Mouse (Mus musculus): ENCODE measurements around the gene Siva1. TPM values are rescaled to one million over a fixed set of nuclear protein-coding genes. Genes with fewer than 3 reads are reported as not detected.
A peak's percentile ranks its signal among the peaks of the same experiment; 100 is the strongest.

The Siva1 gene
- polyA plus RNA-seq, 1 experiment from 2014 or later = 207 TPM

GRCm38 (mm10) chr12:112627097-112627881 is 17.2 kb upstream of the Siva1 start:
- WGBS = 58% methylated on average over 7 of the region's 7 CpGs
- Histone ChIP-seq H3K27me3 (ENCODE audit: insufficient read depth, poor library complexity, severe bottlenecking) (0 out of 2 replicates have a peak, but pooled peaks cover 5% of the 10 kb centered on the region), H3K4me3 (no peak overlapping the region), H3K36me3 (no peaks in the 10 kb centered on the region), H3K9me3 (no peaks in the 10 kb centered on the region), H3K27ac (peak overlapping the region; percentile 77), H3K4me1 (peaks cover 84% of the 10 kb centered on the region)
- no peak for DNase-seq (ENCODE audit: low spot score)

GRCm38 (mm10) chr12:112628197-112628596 is 16.3 kb upstream of the Siva1 start:
- H3K4me3 ChIP-seq = no peak overlapping the region
- peaks cover 84% of the 10 kb centered on the region for H3K4me1 ChIP-seq
- H3K27me3 ChIP-seq (ENCODE audit: insufficient read depth, poor library complexity, severe bottlenecking) = no peaks in the 10 kb centered on the region
- WGBS = 89% methylated on average over 6 of the region's 6 CpGs
- H3K27ac ChIP-seq = peak overlapping the region; percentile 77; the same call in 1 of the 2 replicates
- H3K36me3 ChIP-seq = peaks cover 6% of the 10 kb centered on the region; the same call in 1 of the 2 replicates
- H3K9me3 ChIP-seq = no peaks in the 10 kb centered on the region
- DNase-seq (ENCODE audit: low spot score) = no peak

GRCm38 (mm10) chr12:112628928-112629721 is 15.4 kb upstream of the Siva1 start:
- DNase-seq (ENCODE audit: low spot score) = peak; percentile 91
- H3K36me3 ChIP-seq = peaks cover 14% of the 10 kb centered on the region
- peak overlapping the region; percentile 51 for H3K4me3 ChIP-seq
- peak overlapping the region; percentile 80 for H3K27ac ChIP-seq
- H3K27me3 ChIP-seq (ENCODE audit: insufficient read depth, poor library complexity, severe bottlenecking) = no peaks in the 10 kb centered on the region
- peaks cover 82% of the 10 kb centered on the region for H3K4me1 ChIP-seq
- no peaks in the 10 kb centered on the region for H3K9me3 ChIP-seq
- 22% methylated on average over 19 of the region's 19 CpGs for WGBS

- no peak for DNase-seq (ENCODE audit: low spot score)
- Histone ChIP-seq H3K4me3 (no peak overlapping the region), H3K27ac (no peak overlapping the region), H3K4me1 (peaks cover 80% of the 10 kb centered on the region), H3K27me3 (ENCODE audit: insufficient read depth, poor library complexity, severe bottlenecking) (peaks cover 3% of the 10 kb centered on the region; the same call in 1 of the 2 replicates), H3K36me3 (peaks cover 21% of the 10 kb centered on the region), H3K9me3 (no peaks in the 10 kb centered on the region)
- 90% methylated on average over 12 of the region's 12 CpGs for WGBS
Observed at GRCm38 (mm10) chr12:112630029-112630428, 14.4 kb upstream of the Siva1 start.

GRCm38 (mm10) chr12:112630796-112631195 is 13.7 kb upstream of the Siva1 start:
- peaks cover 73% of the 10 kb centered on the region for H3K4me1 ChIP-seq
- WGBS = 76% methylated on average over 5 of the region's 5 CpGs

GRCm38 (mm10) chr12:112631472-112631871 is 13.0 kb upstream of the Siva1 start:
- Histone ChIP-seq H3K36me3 (peaks cover 33% of the 10 kb centered on the region), H3K27ac (peak overlapping the region; percentile 49; the same call in 1 of the 2 replicates), H3K9me3 (no peaks in the 10 kb centered on the region), H3K27me3 (ENCODE audit: insufficient read depth, poor library complexity, severe bottlenecking) (peaks cover 3% of the 10 kb centered on the region; the same call in 1 of the 2 replicates), H3K4me3 (no peak overlapping the region), H3K4me1 (peaks cover 67% of the 10 kb centered on the region)
- DNase-seq (ENCODE audit: low spot score) = no peak
- WGBS = 12% methylated on average over 1 of the region's 1 CpGs

More at GRCm38 (mm10) chr12:112630796-112631195, 13.7 kb upstream of the Siva1 start:
- Histone ChIP-seq H3K36me3 (peaks cover 27% of the 10 kb centered on the region), H3K4me3 (no peak overlapping the region), H3K9me3 (no peaks in the 10 kb centered on the region), H3K27me3 (ENCODE audit: insufficient read depth, poor library complexity, severe bottlenecking) (peaks cover 3% of the 10 kb centered on the region; the same call in 1 of the 2 replicates), H3K27ac (no peak overlapping the region)
- DNase-seq (ENCODE audit: low spot score) = no peak

GRCm38 (mm10) chr12:112632084-112632777 is 12.2 kb upstream of the Siva1 start:
- 73% methylated on average over 11 of the region's 11 CpGs for WGBS
- H3K4me3 ChIP-seq = no peak overlapping the region
- peaks cover 37% of the 10 kb centered on the region for H3K36me3 ChIP-seq
- no peak for DNase-seq (ENCODE audit: low spot score)
- H3K9me3 ChIP-seq = no peaks in the 10 kb centered on the region
- peaks cover 3% of the 10 kb centered on the region; the same call in 1 of the 2 replicates for H3K27me3 ChIP-seq (ENCODE audit: insufficient read depth, poor library complexity, severe bottlenecking)
- H3K4me1 ChIP-seq = peaks cover 60% of the 10 kb centered on the region
- H3K27ac ChIP-seq = peak overlapping the region; percentile 56

- DNase-seq (ENCODE audit: low spot score) = no peak
- Histone ChIP-seq H3K4me1 (peaks cover 54% of the 10 kb centered on the region), H3K4me3 (no peak overlapping the region), H3K9me3 (no peaks in the 10 kb centered on the region), H3K27me3 (ENCODE audit: insufficient read depth, poor library complexity, severe bottlenecking) (peaks cover 3% of the 10 kb centered on the region; the same call in 1 of the 2 replicates), H3K27ac (peak overlapping the region; percentile 56; the same call in 1 of the 2 replicates), H3K36me3 (peaks cover 37% of the 10 kb centered on the region)
- 68% methylated on average over 5 of the region's 5 CpGs for WGBS
Observed at GRCm38 (mm10) chr12:112632907-112633306, 11.6 kb upstream of the Siva1 start.

- WGBS = 61% methylated on average over 9 of the region's 9 CpGs
- H3K9me3 ChIP-seq = no peaks in the 10 kb centered on the region
- peaks cover 3% of the 10 kb centered on the region; the same call in 1 of the 2 replicates for H3K27me3 ChIP-seq (ENCODE audit: insufficient read depth, poor library complexity, severe bottlenecking)
- peaks cover 46% of the 10 kb centered on the region for H3K4me1 ChIP-seq
- H3K36me3 ChIP-seq = peaks cover 41% of the 10 kb centered on the region
- H3K4me3 ChIP-seq = no peak overlapping the region
- no peak for DNase-seq (ENCODE audit: low spot score)
- H3K27ac ChIP-seq = no peak overlapping the region
Observed at GRCm38 (mm10) chr12:112633686-112634085, 10.8 kb upstream of the Siva1 start.

- Histone ChIP-seq H3K36me3 (peaks cover 40% of the 10 kb centered on the region), H3K4me1 (peaks cover 4% of the 10 kb centered on the region; the same call in 1 of the 2 replicates), H3K4me3 (no peak overlapping the region), H3K27me3 (ENCODE audit: insufficient read depth, poor library complexity, severe bottlenecking) (no peaks in the 10 kb centered on the region), H3K9me3 (no peaks in the 10 kb centered on the region), H3K27ac (no peak overlapping the region)
- DNase-seq (ENCODE audit: low spot score) = no peak
- WGBS = 85% methylated on average over 10 of the region's 10 CpGs
Observed at GRCm38 (mm10) chr12:112639526-112639925, 5.0 kb upstream of the Siva1 start.

- Histone ChIP-seq H3K27ac (no peak overlapping the region), H3K4me3 (no peak overlapping the region), H3K36me3 (peaks cover 32% of the 10 kb centered on the region), H3K4me1 (peaks cover 22% of the 10 kb centered on the region), H3K27me3 (ENCODE audit: insufficient read depth, poor library complexity, severe bottlenecking) (no peaks in the 10 kb centered on the region), H3K9me3 (no peaks in the 10 kb centered on the region)
- 88% methylated on average over 6 of the region's 6 CpGs for WGBS
- DNase-seq (ENCODE audit: low spot score) = no peak
Observed at GRCm38 (mm10) chr12:112643126-112643525, 1.4 kb upstream of the Siva1 start.

- Histone ChIP-seq H3K27me3 (ENCODE audit: insufficient read depth, poor library complexity, severe bottlenecking) (no peaks in the 10 kb centered on the region), H3K4me1 (peaks cover 18% of the 10 kb centered on the region), H3K4me3 (peak overlapping the region; percentile 89), H3K27ac (peak overlapping the region; percentile 93), H3K9me3 (no peaks in the 10 kb centered on the region), H3K36me3 (peaks cover 35% of the 10 kb centered on the region)
- WGBS = under 1% methylated on average over 75 of the region's 75 CpGs
- peak; percentile 81 for DNase-seq (ENCODE audit: low spot score)
Observed at GRCm38 (mm10) chr12:112644855-112645506, 502 bp downstream of the Siva1 start.

All from heart, embryonic 10.5 days (tissue).